Mouse (Mus musculus): Measurements from ENCODE around the gene Elovl4. TPM values are rescaled to one million over a fixed set of nuclear protein-coding genes. Genes with fewer than 3 reads are reported as not detected.

Gene Elovl4
- polyA plus RNA-seq, 1 experiment from 2014 or later: 21.6 TPM

GRCm38 (mm10) chr9:83761318-83761717 lies 44.8 kb downstream of the Elovl4 start:
- H3K27me3 ChIP-seq (ENCODE audit: control insufficient read depth, insufficient read depth, low read length): no peaks in the 10 kb centered on the region
- H3K4me2 ChIP-seq (ENCODE audit: low read depth, low read length): no peak overlapping the region
- H3K27ac ChIP-seq (ENCODE audit: low read length): no peak overlapping the region
- no peaks in the 10 kb centered on the region for H3K9me3 ChIP-seq (replicated peaks; ENCODE audit: control insufficient read depth, low read length)
- H3K9ac ChIP-seq (ENCODE audit: low read length): no peak overlapping the region
- no peaks in the 10 kb centered on the region for H3K4me1 ChIP-seq (ENCODE audit: control insufficient read depth, insufficient read depth, low read length)
- ATAC-seq (ENCODE audit: insufficient read depth, low FRiP score): no peak
- H3K36me3 ChIP-seq (ENCODE audit: control insufficient read depth, insufficient read depth, low read length): no peaks in the 10 kb centered on the region
- no peak overlapping the region for H3K4me3 ChIP-seq (replicated peaks; ENCODE audit: low read length)
- WGBS: 63% methylated on average over 4 of the region's 4 CpGs

- Histone ChIP-seq H3K4me1 (ENCODE audit: control insufficient read depth, insufficient read depth, low read length) (no peaks in the 10 kb centered on the region), H3K27ac (ENCODE audit: low read length) (no peak overlapping the region), H3K36me3 (ENCODE audit: control insufficient read depth, insufficient read depth, low read length) (no peaks in the 10 kb centered on the region), H3K27me3 (ENCODE audit: control insufficient read depth, insufficient read depth, low read length) (no peaks in the 10 kb centered on the region), H3K9ac (ENCODE audit: low read length) (no peak overlapping the region), H3K9me3 (replicated peaks; ENCODE audit: control insufficient read depth, low read length) (no peaks in the 10 kb centered on the region), H3K4me3 (replicated peaks; ENCODE audit: low read length) (no peak overlapping the region), H3K4me2 (ENCODE audit: low read depth, low read length) (no peak overlapping the region)
- no peak for ATAC-seq (ENCODE audit: insufficient read depth, low FRiP score)
- 83% methylated on average over 2 of the region's 2 CpGs for WGBS
Measured at GRCm38 (mm10) chr9:83731877-83732276, 74.2 kb downstream of the Elovl4 start.

- Histone ChIP-seq H3K27ac (ENCODE audit: low read length) (no peak overlapping the region), H3K9ac (ENCODE audit: low read length) (no peak overlapping the region), H3K9me3 (replicated peaks; ENCODE audit: control insufficient read depth, low read length) (no peaks in the 10 kb centered on the region), H3K27me3 (ENCODE audit: control insufficient read depth, insufficient read depth, low read length) (no peaks in the 10 kb centered on the region), H3K4me3 (replicated peaks; ENCODE audit: low read length) (no peak overlapping the region), H3K4me2 (ENCODE audit: low read depth, low read length) (no peak overlapping the region), H3K36me3 (ENCODE audit: control insufficient read depth, insufficient read depth, low read length) (no peaks in the 10 kb centered on the region), H3K4me1 (ENCODE audit: control insufficient read depth, insufficient read depth, low read length) (no peaks in the 10 kb centered on the region)
- WGBS: 63% methylated on average over 7 of the region's 7 CpGs
- ATAC-seq (ENCODE audit: insufficient read depth, low FRiP score): no peak
Measured at GRCm38 (mm10) chr9:83730836-83731235, 75.2 kb downstream of the Elovl4 start.

Other genes starting within 250 kb of the Elovl4 start
- gene Ttk, start 28.4 kb upstream of the Elovl4 start, polyA plus RNA-seq (2015; fragmentation: Nextera tagmentation; extraction: Ambion mirVana): 24.3 and 26.2 TPM in 2 replicates
- 47.5 and 48.1 TPM in 2 replicates for gene Bckdhb, start 118.9 kb upstream of the Elovl4 start, polyA plus RNA-seq (2015; fragmentation: Nextera tagmentation; extraction: Ambion mirVana)